Mouse (Mus musculus) thymus, postnatal 36 days (tissue): ENCODE results near the gene Sds.

Experiments
- DNase-seq, 2 experiments: peaks; one replicate each; pipeline ENCODE4 v3.0.0; 2022; ENCODE audit warnings: mixed read lengths in 2 of 2

Sds gene

GRCm38 (mm10) chr5:120517552-120517951 is 41.2 kb downstream of the Sds start:
- DNase-seq: no peak

GRCm38 (mm10) chr5:120522649-120523048 is 46.3 kb downstream of the Sds start:
- DNase-seq: peak; percentile 46 to 59

- DNase-seq: no peak
These were observed 48.4 kb downstream of the Sds start for GRCm38 (mm10) chr5:120524736-120525135.

GRCm38 (mm10) chr5:120525737-120526136 is 49.4 kb downstream of the Sds start:
- DNase-seq: no peak

GRCm38 (mm10) chr5:120526311-120526710 is 50.0 kb downstream of the Sds start:
- DNase-seq: no peak

GRCm38 (mm10) chr5:120527296-120527964 is 51.1 kb downstream of the Sds start:
- no peak for DNase-seq

- DNase-seq: no peak
These were observed 55.3 kb downstream of the Sds start for GRCm38 (mm10) chr5:120531631-120532030.
